Mouse (Mus musculus) embryonic stem cell, embryonic (primary cell): ENCODE measurements around the gene Dnajb6.

ENCODE experiments used
- CTCF ChIA-PET, 4 experiments: fragments of 300-600 bp in 2 of 4; fragments of 350-600 bp in 2 of 4; sonication (Branson Sonifier 250); formaldehyde crosslinking; loops; one replicate each; lab custom pipeline; 2022; ENCODE audit warnings: inconsistent platforms in 2 of 4; lab: Charles Lee
- POLR2A ChIA-PET, 4 experiments: fragments of 300-600 bp in 2 of 4; fragments of 350-600 bp in 2 of 4; sonication (Branson Sonifier 250); formaldehyde crosslinking; loops; one replicate each; lab custom pipeline; 2022; ENCODE audit warnings: antibody characterized with exemption in 4 of 4, inconsistent platforms in 1 of 4; lab: Charles Lee

Dnajb6 gene

GRCm38 (mm10) chr5:29735557-29736061 is at the start of gene Dnajb6, which contains the start of gene Gm5129:
Dnajb6 (plus strand) TSS chr5:29735688.
Gm5129 (minus strand) TSS chr5:29735936.
- CTCF ChIA-PET: interaction anchor here in 1 of 4 experiments (0.8 to 1.2 kb wide), 2 partner anchors 10 to 15 kb away, joined by 3 to 4 read pairs; no protein-coding TSS in a partner anchor
- POLR2A ChIA-PET: interaction anchor here (0.5 to 13.9 kb wide), 41 partner anchors 9 to 1342 kb away, joined by 3 to 376 read pairs (median 6); partner anchors contain the start of genes Lmbr1 (in 1 of the 4), Tyms (in 1 of the 4) and Ube3c (in 1 of the 4)

GRCm38 (mm10) chr5:29687671-29688070 is 47.8 kb upstream of the Dnajb6 start:
- POLR2A ChIA-PET: interaction anchor here in 2 of 4 experiments (0.9 to 2.0 kb wide), 4 partner anchors 12 to 309 kb away, joined by 3 to 5 read pairs (median 4); partner anchors contain the start of genes Gm5129 (in 1 of the 2) and Lmbr1 (in 1 of the 2)
- CTCF ChIA-PET: interaction anchor here (0.6 to 2.0 kb wide), 17 partner anchors 9 to 1236 kb away, joined by 3 to 8 read pairs (median 3); partner anchors contain the start of gene Nom1 (in 1 of the 4)

GRCm38 (mm10) chr5:29688352-29688751 is 47.1 kb upstream of the Dnajb6 start:
- CTCF ChIA-PET: interaction anchor here (0.6 to 2.0 kb wide), 18 partner anchors 8 to 1237 kb away, joined by 3 to 8 read pairs (median 3); partner anchors contain the start of gene Nom1 (in 1 of the 4)
- POLR2A ChIA-PET: interaction anchor here in 2 of 4 experiments (0.9 to 2.0 kb wide), 4 partner anchors 11 to 310 kb away, joined by 3 to 5 read pairs (median 3); partner anchors contain the start of gene Lmbr1 (in 1 of the 2)

GRCm38 (mm10) chr5:29698493-29698892 is 37.0 kb upstream of the Dnajb6 start:
- ChIA-PET CTCF (interaction anchor here in 2 of 4 experiments (0.6 to 1.7 kb wide), 8 partner anchors 9 to 416 kb away, joined by 3 to 8 read pairs (median 4); no protein-coding TSS in a partner anchor), POLR2A (interaction anchor here (0.5 to 8.0 kb wide), 45 partner anchors 8 to 456 kb away, joined by 3 to 181 read pairs (median 4); partner anchors contain the start of genes Dnajb6 (in 4 of the 4), Gm5129 (in 4 of the 4), Hadha (in 1 of the 4) and Hadhb (in 1 of the 4))

GRCm38 (mm10) chr5:29699520-29700202 is 35.8 kb upstream of the Dnajb6 start:
- CTCF ChIA-PET: interaction anchor here in 1 of 4 experiments (1.7 kb wide), 1 partner anchor 13 kb away, joined by 4 read pairs; no protein-coding TSS in a partner anchor
- POLR2A ChIA-PET: interaction anchor here in 3 of 4 experiments (0.6 to 8.0 kb wide), 22 partner anchors 9 to 302 kb away, joined by 3 to 181 read pairs (median 5); partner anchors contain the start of genes Dnajb6 (in 3 of the 3) and Gm5129 (in 3 of the 3)

GRCm38 (mm10) chr5:29707241-29707640 is 28.2 kb upstream of the Dnajb6 start:
- CTCF ChIA-PET: no interaction called here
- POLR2A ChIA-PET: interaction anchor here in 3 of 4 experiments (0.7 to 10.0 kb wide), 13 partner anchors 7 to 67 kb away, joined by 3 to 192 read pairs (median 8); partner anchors contain the start of genes Dnajb6 (in 3 of the 3) and Gm5129 (in 3 of the 3)

- CTCF ChIA-PET: interaction anchor here in 1 of 4 experiments (0.6 kb wide), 1 partner anchor 1522 kb away, joined by 5 read pairs; no protein-coding TSS in a partner anchor
- POLR2A ChIA-PET: interaction anchor here in 3 of 4 experiments (0.7 to 10.0 kb wide), 20 partner anchors 8 to 138 kb away, joined by 3 to 192 read pairs (median 4); partner anchors contain the start of genes Dnajb6 (in 3 of the 3) and Gm5129 (in 3 of the 3)
Measured at GRCm38 (mm10) chr5:29708258-29708657, 27.2 kb upstream of the Dnajb6 start.

- CTCF ChIA-PET: no interaction called here
Measured at GRCm38 (mm10) chr5:29711631-29712030, 23.9 kb upstream of the Dnajb6 start.

GRCm38 (mm10) chr5:29712906-29713305 is 22.6 kb upstream of the Dnajb6 start:
- POLR2A ChIA-PET: interaction anchor here (0.6 to 10.0 kb wide), 15 partner anchors 9 to 191 kb away, joined by 3 to 192 read pairs (median 9); partner anchors contain the start of genes Dnajb6 (in 2 of the 4) and Gm5129 (in 2 of the 4)
- CTCF ChIA-PET: interaction anchor here in 1 of 4 experiments (1.3 kb wide), 1 partner anchor 13 kb away, joined by 4 read pairs; no protein-coding TSS in a partner anchor

More at GRCm38 (mm10) chr5:29711631-29712030, 23.9 kb upstream of the Dnajb6 start:
- POLR2A ChIA-PET: interaction anchor here in 3 of 4 experiments (0.8 to 10.0 kb wide), 11 partner anchors 11 to 403 kb away, joined by 3 to 192 read pairs (median 5); partner anchors contain the start of genes Dnajb6 (in 2 of the 3) and Gm5129 (in 2 of the 3)

GRCm38 (mm10) chr5:29721159-29721558 is 14.3 kb upstream of the Dnajb6 start:
- ChIA-PET CTCF (interaction anchor here in 1 of 4 experiments (0.9 kb wide), 1 partner anchor 15 kb away, joined by 3 read pairs; the partner anchor contains the start of gene Gm5129), POLR2A (interaction anchor here (0.7 to 13.2 kb wide), 20 partner anchors 10 to 243 kb away, joined by 3 to 376 read pairs (median 7); partner anchors contain the start of genes Dnajb6 (in 2 of the 4), Gm5129 (in 2 of the 4) and Mnx1 (in 1 of the 4))

- ChIA-PET POLR2A (interaction anchor here in 3 of 4 experiments (0.5 to 13.2 kb wide), 21 partner anchors 8 to 389 kb away, joined by 3 to 376 read pairs (median 9); partner anchors contain the start of genes Dnajb6 (in 2 of the 3) and Gm5129 (in 2 of the 3)), CTCF (interaction anchor here in 2 of 4 experiments (0.6 to 1.5 kb wide), 2 partner anchors 9 to 11 kb away, joined by 4 to 5 read pairs; partner anchors contain the start of gene Gm5129 (in 1 of the 2))
Measured at GRCm38 (mm10) chr5:29725369-29725768, 10.1 kb upstream of the Dnajb6 start.

- ChIA-PET CTCF (interaction anchor here in 2 of 4 experiments (0.6 to 1.5 kb wide), 2 partner anchors 10 kb away, joined by 4 to 5 read pairs; partner anchors contain the start of gene Gm5129 (in 1 of the 2)), POLR2A (interaction anchor here in 3 of 4 experiments (0.7 to 13.2 kb wide), 18 partner anchors 9 to 1452 kb away, joined by 3 to 376 read pairs (median 16); partner anchors contain the start of genes Dnajb6 (in 2 of the 3) and Gm5129 (in 2 of the 3))
Measured at GRCm38 (mm10) chr5:29726070-29726469, 9.4 kb upstream of the Dnajb6 start.

GRCm38 (mm10) chr5:29734831-29735510 is 517 bp upstream of the Dnajb6 start:
- CTCF ChIA-PET: no interaction called here
- POLR2A ChIA-PET: interaction anchor here (0.6 to 13.9 kb wide), 34 partner anchors 8 to 421 kb away, joined by 3 to 376 read pairs (median 8); partner anchors contain the start of gene Ube3c (in 1 of the 4)

- POLR2A ChIA-PET: interaction anchor here (0.5 to 13.9 kb wide), 46 partner anchors 9 to 1343 kb away, joined by 3 to 376 read pairs (median 4); partner anchors contain the start of genes Lmbr1 (in 1 of the 4) and Tyms (in 1 of the 4)
- CTCF ChIA-PET: interaction anchor here in 2 of 4 experiments (0.7 to 1.2 kb wide), 3 partner anchors 10 to 536 kb away, joined by 3 to 4 read pairs (median 3); no protein-coding TSS in a partner anchor
Measured at GRCm38 (mm10) chr5:29736073-29736900, 799 bp downstream of the Dnajb6 start.

GRCm38 (mm10) chr5:29736942-29737341 is 1.5 kb downstream of the Dnajb6 start:
- POLR2A ChIA-PET: interaction anchor here (0.5 to 13.9 kb wide), 31 partner anchors 9 to 562 kb away, joined by 3 to 376 read pairs (median 10); partner anchors contain the start of gene Tyms (in 1 of the 4)
- CTCF ChIA-PET: interaction anchor here in 2 of 4 experiments (0.7 to 1.2 kb wide), 2 partner anchors 11 to 537 kb away, joined by 3 to 4 read pairs; no protein-coding TSS in a partner anchor
